ENCODE assay signal across 8 mouse cellular contexts in the genomic region with DNA sequence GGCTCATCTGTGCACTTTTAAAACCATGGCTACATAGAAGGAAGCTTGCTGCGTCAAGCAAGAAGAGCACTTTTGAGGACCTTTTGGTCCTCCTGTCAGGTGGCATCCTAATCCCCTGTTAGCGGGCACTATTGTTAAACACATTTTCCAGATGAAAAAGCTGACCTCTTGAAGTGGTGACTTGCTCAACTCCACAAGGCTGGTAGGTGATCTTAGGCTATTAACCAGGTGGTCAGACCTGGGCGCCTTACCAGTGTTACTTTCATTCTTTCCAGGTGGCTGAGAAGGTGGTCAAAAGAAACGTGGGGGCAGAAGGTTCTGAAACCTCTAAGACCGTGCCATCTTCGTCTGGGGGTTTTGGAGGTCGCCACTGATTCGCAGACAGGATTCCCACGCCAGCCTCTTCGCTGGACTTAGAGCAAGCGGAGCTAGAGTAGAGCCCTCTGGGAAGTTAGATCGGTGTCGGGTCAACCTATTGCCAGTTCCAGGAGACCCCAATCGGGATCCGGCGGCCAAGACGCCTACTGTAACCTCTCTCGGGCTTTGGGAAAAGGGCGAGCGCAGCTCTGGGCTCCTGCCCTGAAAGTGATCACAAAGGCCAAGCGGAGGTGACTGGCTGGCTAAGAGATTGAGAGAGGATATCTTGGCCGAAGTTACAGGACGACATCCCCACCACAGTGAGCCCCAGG. TPM values are rescaled to one million over a fixed set of nuclear protein-coding genes. Genes with fewer than 3 reads are reported as not detected.
DNase-seq lines count a peak whose midpoint lies in the region; ATAC-seq and TF ChIP-seq lines count a peak whose summit lies in the region.

No protein-coding gene starts in this region.

- no peaks in the 10 kb centered on the region for H3K9me3 ChIP-seq in ES-E14 (ENCODE audit: control insufficient read depth, insufficient read depth, low read depth, low read length)
- H3K9me3 ChIP-seq in forebrain, postnatal 0 days (ENCODE audit: low read length), result no peaks in the 10 kb centered on the region

- TF ChIP-seq POLR2A in kidney, adult 2 months (IDR thresholded peaks at IDR 0.05; ENCODE audit: low read depth, low read length), result no peak

- H3K36me3 ChIP-seq in kidney, adult 2 months (ENCODE audit: control insufficient read depth, insufficient read depth, low read length), result no peaks in the 10 kb centered on the region
- H3K36me3 ChIP-seq in ES-E14 (ENCODE audit: control insufficient read depth, insufficient read depth, low read length, poor library complexity, severe bottlenecking), result peaks cover 20% of the 10 kb centered on the region
- H3K36me3 ChIP-seq in forebrain, postnatal 0 days (ENCODE audit: insufficient read depth), result peaks cover 8% of the 10 kb centered on the region; the same call in 1 of the 2 replicates

- H3K27ac ChIP-seq in kidney, adult 2 months (ENCODE audit: insufficient read depth, low read depth, low read length), result peak overlapping the region; percentile 90
- peak overlapping the region; percentile 80 for H3K27ac ChIP-seq in ES-E14 (ENCODE audit: insufficient read depth, low read depth, low read length, poor library complexity, severe bottlenecking)
- no peak overlapping the region for H3K27ac ChIP-seq in forebrain, postnatal 0 days (ENCODE audit: low read depth, low read length)

- no peak for DNase-seq in kidney, adult 2 months
- no peak for DNase-seq in kidney, adult 11 months
- DNase-seq in ES-E14 (ENCODE audit: low read depth, low spot score), result no peak
- DNase-seq in forebrain, postnatal 0 days, result no peak
- DNase-seq in lung, postnatal 36 days, result peak; percentile 38
- no peak for DNase-seq in cerebellum, adult 18-20 months

- H3K4me2 ChIP-seq in forebrain, postnatal 0 days (ENCODE audit: low read depth), result peak overlapping the region; percentile 98

- H3K27me3 ChIP-seq in kidney, adult 2 months (replicated peaks; ENCODE audit: control insufficient read depth, insufficient read depth, low read length), result no peaks in the 10 kb centered on the region
- H3K27me3 ChIP-seq in forebrain, postnatal 0 days (ENCODE audit: insufficient read depth, low read length), result no peaks in the 10 kb centered on the region

- ATAC-seq in forebrain, postnatal 0 days, result no peak
- no peak for ATAC-seq in megakaryocyte-erythroid progenitor cell, adult 5-6 weeks (replicated peaks; ENCODE audit: low FRiP score, low TSS enrichment, poor library complexity, severe bottlenecking)
- no peak for ATAC-seq in frontal cortex, adult (ENCODE audit: low TSS enrichment)

- WGBS in kidney, adult 2 months, result 6% methylated on average over 23 of the region's 23 CpGs
- WGBS in forebrain, postnatal 0 days, result 5% methylated on average over 23 of the region's 23 CpGs

- no peak for TF ChIP-seq CTCF in kidney, adult 2 months (conservative IDR thresholded peaks at IDR 0.05; ENCODE audit: insufficient read depth, insufficient read length, low read depth, low read length)
- TF ChIP-seq CTCF in forebrain, postnatal 0 days (IDR thresholded peaks at IDR 0.05; ENCODE audit: low read depth), result no peak

- in situ Hi-C loops in ES-E14 (cut with MboI; ENCODE audit: low sequenced_read_pairs in 2 of 2, unreplicated experiment in 2 of 2), result no loop called here

- H3K4me3 ChIP-seq in kidney, adult 2 months (ENCODE audit: insufficient read depth, low read depth, low read length), result peak overlapping the region; percentile 71
- H3K4me3 ChIP-seq in ES-E14 (ENCODE audit: insufficient read depth in 1 of 2, low read depth in 1 of 2, low read length in 2 of 2, poor library complexity in 1 of 2, severe bottlenecking in 1 of 2), result peak overlapping the region; percentile 85 to 100
- peak overlapping the region; percentile 52 for H3K4me3 ChIP-seq in forebrain, postnatal 0 days (ENCODE audit: low read depth, low read length)

- peaks cover 10% of the 10 kb centered on the region; the same call in 1 of the 2 replicates for H3K4me1 ChIP-seq in kidney, adult 2 months (ENCODE audit: control insufficient read depth, insufficient read depth, low read length)
- H3K4me1 ChIP-seq in ES-E14 (ENCODE audit: control insufficient read depth in 2 of 2, insufficient read depth in 2 of 2, low read length in 2 of 2, poor library complexity in 1 of 2), result peaks cover 24 to 26% of the 10 kb centered on the region in 2 experiments
- peaks cover 7% of the 10 kb centered on the region for H3K4me1 ChIP-seq in forebrain, postnatal 0 days (ENCODE audit: insufficient read depth)

- H3K9ac ChIP-seq in ES-E14 (ENCODE audit: insufficient read depth, low read depth, low read length, poor library complexity, severe bottlenecking), result peak overlapping the region; percentile 94
- H3K9ac ChIP-seq in forebrain, postnatal 0 days, result peak overlapping the region; percentile 62

TF ChIP-seq in ES-E14, 5 proteins besides CTCF, POLR2A, EP300 and RAD21:
- TF ChIP-seq HCFC1 (IDR thresholded peaks at IDR 0.05; ENCODE audit: borderline replicate concordance, insufficient read depth, low read length), result 0 out of 2 replicates have a peak, but pooled peaks have one; percentile 10
- TF ChIP-seq MAFK (IDR thresholded peaks at IDR 0.05; ENCODE audit: insufficient read depth, low read depth, low read length), result no peak

RNA-seq across cellular contexts. Expression of a gene that starts 0.7 kb away (rescaled TPM):
- polyA plus RNA-seq in kidney, adult 2 months (2012; rRNA removed), result 17.5 and 19.5 TPM in 2 replicates
- 98.8 and 99.2 TPM in 2 replicates for total RNA-seq in ES-E14 (2012; rRNA removed)
- total RNA-seq in forebrain, postnatal 0 days (2014; rRNA removed), result 9.5 and 17.5 TPM in 2 replicates
- polyA plus RNA-seq in forebrain, postnatal 0 days (2015; fragmentation: Nextera tagmentation; extraction: Ambion mirVana), result 14.3 and 15.4 TPM in 2 replicates
- 2.2 and 6.1 TPM in 2 replicates for total RNA-seq in megakaryocyte-erythroid progenitor cell, adult 5-6 weeks (2014; fragmentation: Nextera tagmentation)
- 4.6 TPM in 1 of 2 replicates, not detected in the other for total RNA-seq in megakaryocyte-erythroid progenitor cell, adult 5-6 weeks (2017)

RNA-seq across cellular contexts. Expression of a gene that starts 19.0 kb away (rescaled TPM):
- 44.6 and 53.2 TPM in 2 replicates for polyA plus RNA-seq in kidney, adult 2 months (2012; rRNA removed)
- total RNA-seq in ES-E14 (2012; rRNA removed), result 39.8 and 56.3 TPM in 2 replicates
- 8.2 and 11.9 TPM in 2 replicates for total RNA-seq in forebrain, postnatal 0 days (2014; rRNA removed)
- polyA plus RNA-seq in forebrain, postnatal 0 days (2015; fragmentation: Nextera tagmentation; extraction: Ambion mirVana), result 2.9 and 4.3 TPM in 2 replicates
- total RNA-seq in megakaryocyte-erythroid progenitor cell, adult 5-6 weeks (2014; fragmentation: Nextera tagmentation), result 3.3 and 6.1 TPM in 2 replicates
- total RNA-seq in megakaryocyte-erythroid progenitor cell, adult 5-6 weeks (2017), result 4.5 and 5.8 TPM in 2 replicates

RNA-seq across cellular contexts. Expression of a gene that starts 35.6 kb away (rescaled TPM):
- 30.7 and 32.6 TPM in 2 replicates for polyA plus RNA-seq in kidney, adult 2 months (2012; rRNA removed)
- total RNA-seq in ES-E14 (2012; rRNA removed), result 45.9 and 78.1 TPM in 2 replicates
- 70.8 and 94.4 TPM in 2 replicates for total RNA-seq in forebrain, postnatal 0 days (2014; rRNA removed)
- polyA plus RNA-seq in forebrain, postnatal 0 days (2015; fragmentation: Nextera tagmentation; extraction: Ambion mirVana), result 32.4 and 44.1 TPM in 2 replicates
- 19.4 and 30.4 TPM in 2 replicates for total RNA-seq in megakaryocyte-erythroid progenitor cell, adult 5-6 weeks (2014; fragmentation: Nextera tagmentation)
- total RNA-seq in megakaryocyte-erythroid progenitor cell, adult 5-6 weeks (2017), result 10.7 and 13.4 TPM in 2 replicates

RNA-seq across cellular contexts. Expression of a gene that starts 37.9 kb away (rescaled TPM):
- polyA plus RNA-seq in kidney, adult 2 months (2012; rRNA removed), result 41.7 and 45.4 TPM in 2 replicates
- total RNA-seq in ES-E14 (2012; rRNA removed), result 23.2 and 23.4 TPM in 2 replicates
- 13.7 and 16.3 TPM in 2 replicates for total RNA-seq in forebrain, postnatal 0 days (2014; rRNA removed)
- 29.7 and 34.1 TPM in 2 replicates for polyA plus RNA-seq in forebrain, postnatal 0 days (2015; fragmentation: Nextera tagmentation; extraction: Ambion mirVana)
- 8.9 and 13.5 TPM in 2 replicates for total RNA-seq in megakaryocyte-erythroid progenitor cell, adult 5-6 weeks (2014; fragmentation: Nextera tagmentation)
- 4.6 and 5.2 TPM in 2 replicates for total RNA-seq in megakaryocyte-erythroid progenitor cell, adult 5-6 weeks (2017)

RNA-seq across cellular contexts. Expression of a gene that starts 42.0 kb away (rescaled TPM):
- polyA plus RNA-seq in kidney, adult 2 months (2012; rRNA removed), result 25.9 and 26.3 TPM in 2 replicates
- total RNA-seq in ES-E14 (2012; rRNA removed), result 2.9 and 3.1 TPM in 2 replicates
- total RNA-seq in forebrain, postnatal 0 days (2014; rRNA removed), result 55.9 and 57.0 TPM in 2 replicates
- polyA plus RNA-seq in forebrain, postnatal 0 days (2015; fragmentation: Nextera tagmentation; extraction: Ambion mirVana), result 150 and 167 TPM in 2 replicates
- 2.1 TPM in 1 of 2 replicates, not detected in the other for total RNA-seq in megakaryocyte-erythroid progenitor cell, adult 5-6 weeks (2014; fragmentation: Nextera tagmentation)
- total RNA-seq in megakaryocyte-erythroid progenitor cell, adult 5-6 weeks (2017), result 0.53 and 0.85 TPM in 2 replicates
